Mouse (Mus musculus) MEL-GATA-1-ER (cell line): ENCODE measurements at regions not wholly inside any gene's neighbourhood (a gene's known extent, or its start where the extent isn't known, plus 50 kb on each side); places are given as distances from the start of the nearest gene placed in this dataset.

ENCODE experiments used
- DNase-seq: peaks from one replicate; pipeline ENCODE4 v3.0.0-alpha.2; 2012; ENCODE audit warnings: low read depth; ENCODE audit errors: extremely low read depth

DNA sequence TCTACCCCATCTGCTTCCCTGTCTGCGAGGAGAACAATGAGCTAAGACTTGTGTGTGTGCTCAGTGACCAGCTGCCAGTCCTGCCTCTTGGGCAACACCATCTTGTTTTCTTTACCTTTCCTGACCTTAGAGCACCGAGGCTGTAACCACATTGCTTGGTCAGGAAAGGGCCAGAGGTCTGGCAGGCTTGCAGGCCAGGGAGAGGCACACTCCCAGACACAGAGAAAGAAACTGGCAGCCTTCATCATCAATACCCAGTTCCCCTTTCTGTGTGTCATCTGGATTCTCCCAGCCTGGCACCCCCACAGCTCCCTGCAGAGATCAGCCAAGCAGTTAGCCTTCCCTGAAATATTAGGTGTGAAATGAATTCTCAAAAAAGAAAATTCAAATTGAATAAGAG, 198.8 kb downstream of the Bcor start:
- DNase-seq = no peak

DNA sequence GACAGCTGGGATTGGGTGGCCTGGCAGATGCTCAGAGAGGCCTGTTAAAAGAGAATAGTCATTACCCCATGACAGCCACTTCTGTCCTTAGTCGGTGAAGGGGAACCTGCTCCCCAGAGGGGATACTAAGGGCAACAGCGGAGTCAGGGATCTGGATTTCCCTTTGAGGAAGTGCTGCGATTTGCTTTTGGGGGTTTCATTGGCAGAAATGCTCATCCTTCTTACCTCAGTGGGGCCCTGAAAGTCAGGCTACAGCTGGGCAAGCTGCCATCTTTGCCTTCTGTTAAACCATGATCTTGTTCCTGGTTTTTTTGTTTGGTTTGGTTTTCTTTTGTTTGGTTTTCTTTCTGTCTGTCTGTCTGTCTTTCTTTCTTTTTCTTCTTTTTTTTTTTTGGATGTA, 195.7 kb downstream of the Bcor start:
- peak; percentile 7 for DNase-seq

DNA sequence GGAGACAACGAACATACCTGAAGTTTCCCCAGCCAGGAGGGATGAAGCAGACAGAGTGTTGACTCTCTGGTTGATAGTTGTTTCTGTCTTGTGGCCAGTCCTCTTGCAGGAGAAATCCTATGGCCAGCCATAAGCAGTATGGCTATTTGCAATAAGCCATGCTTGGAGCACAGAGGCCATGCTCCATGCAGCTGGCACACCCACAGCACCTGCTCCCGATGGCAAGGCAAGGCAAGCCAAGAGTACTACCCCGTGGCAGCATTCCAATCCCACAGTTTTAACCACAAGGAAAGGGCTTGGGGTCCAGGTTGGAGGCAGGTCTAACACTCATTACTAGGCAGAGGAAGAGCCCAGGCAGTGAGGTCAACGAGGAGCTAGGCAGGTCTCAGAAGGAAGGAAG, 181.5 kb downstream of the Bcor start:
- no peak for DNase-seq

DNA sequence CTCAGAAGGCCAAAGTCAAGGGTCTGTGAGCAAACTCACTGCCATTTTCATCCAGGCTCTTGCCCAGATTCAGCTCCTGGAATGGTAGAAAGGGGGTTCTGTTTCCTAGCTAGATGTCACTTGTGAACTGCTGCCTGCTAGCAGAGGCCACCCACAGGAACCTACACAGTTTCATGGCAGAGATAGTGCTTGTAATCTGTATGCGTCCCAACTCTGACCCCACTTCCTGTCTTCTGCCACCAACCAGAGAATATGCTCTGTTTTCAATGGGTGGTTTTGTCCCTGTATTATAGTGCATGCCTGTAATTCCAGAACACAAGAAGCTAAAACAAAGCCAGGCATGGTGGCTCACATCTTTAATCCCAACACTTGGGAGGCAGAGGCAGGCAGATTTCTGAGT, 176.9 kb downstream of the Bcor start:
- peak; percentile 29 for DNase-seq
